Mouse (Mus musculus): ENCODE results near the gene Hoxa10. TPM values are rescaled to one million over a fixed set of nuclear protein-coding genes. Genes with fewer than 3 reads are reported as not detected.

Gene Hoxa10
- polyA plus RNA-seq, 1 experiment = 34.0 TPM

GRCm38 (mm10) chr6:52233546-52234427, 6.9 kb downstream of the Hoxa10 start:
- TF ChIP-seq POLR2A (IDR thresholded peaks at IDR 0.05; ENCODE audit: low read depth, low read length) = peak; percentile 49
- no peak for TF ChIP-seq CTCF (conservative IDR thresholded peaks at IDR 0.05; ENCODE audit: insufficient read depth, insufficient read length, low read depth, low read length)
- H3K4me1 ChIP-seq (ENCODE audit: control insufficient read depth, insufficient read depth, low read length) = peaks cover 23% of the 10 kb centered on the region
- WGBS = 2% methylated on average over 70 of the region's 70 CpGs
- H3K27me3 ChIP-seq (replicated peaks; ENCODE audit: control insufficient read depth, insufficient read depth, low read length) = no peaks in the 10 kb centered on the region
- peak; percentile 94 for DNase-seq
- H3K27ac ChIP-seq (ENCODE audit: insufficient read depth, low read depth, low read length) = peak overlapping the region; percentile 90
- no peaks in the 10 kb centered on the region for H3K36me3 ChIP-seq (ENCODE audit: control insufficient read depth, insufficient read depth, low read length)
- peak overlapping the region; percentile 71 for H3K4me3 ChIP-seq (ENCODE audit: insufficient read depth, low read depth, low read length)

DNA sequence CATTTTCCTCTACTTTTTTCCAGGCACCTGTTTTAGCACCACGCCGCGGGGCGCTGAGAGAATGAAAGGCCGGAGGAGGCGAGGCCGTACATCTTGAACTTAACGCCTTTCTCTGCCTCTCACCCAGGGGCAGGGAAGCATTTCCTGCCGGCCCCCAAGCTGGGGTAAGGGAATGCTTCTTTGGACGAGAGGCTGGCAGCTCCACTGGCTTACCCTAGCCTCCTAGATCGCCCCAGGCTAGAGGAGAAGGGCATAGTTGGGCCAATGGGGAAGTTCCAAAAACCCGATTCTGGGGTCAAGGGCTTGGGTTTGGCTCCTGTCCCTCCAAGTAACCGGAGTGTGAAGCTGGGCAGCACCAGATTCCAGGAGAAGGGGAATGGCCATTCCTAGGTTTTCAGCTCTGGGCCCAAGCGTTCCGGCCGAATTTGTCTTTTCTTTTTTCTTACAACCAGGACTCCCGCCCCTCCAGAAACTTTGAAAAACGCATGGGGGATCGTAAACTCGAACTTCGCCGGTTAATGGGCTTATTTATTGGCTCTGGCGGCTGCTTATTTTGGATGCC, 7.6 kb downstream of the Hoxa10 start:
- H3K4me1 ChIP-seq (ENCODE audit: control insufficient read depth, insufficient read depth, low read length) = peaks cover 23% of the 10 kb centered on the region
- no peaks in the 10 kb centered on the region for H3K27me3 ChIP-seq (replicated peaks; ENCODE audit: control insufficient read depth, insufficient read depth, low read length)
- WGBS = 4% methylated on average over 23 of the region's 23 CpGs
- peak overlapping the region; percentile 71 for H3K4me3 ChIP-seq (ENCODE audit: insufficient read depth, low read depth, low read length)
- H3K36me3 ChIP-seq (ENCODE audit: control insufficient read depth, insufficient read depth, low read length) = no peaks in the 10 kb centered on the region
- DNase-seq = no peak
- TF ChIP-seq CTCF (conservative IDR thresholded peaks at IDR 0.05; ENCODE audit: insufficient read depth, insufficient read length, low read depth, low read length) = no peak
- TF ChIP-seq POLR2A (IDR thresholded peaks at IDR 0.05; ENCODE audit: low read depth, low read length) = no peak
- H3K27ac ChIP-seq (ENCODE audit: insufficient read depth, low read depth, low read length) = peak overlapping the region; percentile 90

DNA sequence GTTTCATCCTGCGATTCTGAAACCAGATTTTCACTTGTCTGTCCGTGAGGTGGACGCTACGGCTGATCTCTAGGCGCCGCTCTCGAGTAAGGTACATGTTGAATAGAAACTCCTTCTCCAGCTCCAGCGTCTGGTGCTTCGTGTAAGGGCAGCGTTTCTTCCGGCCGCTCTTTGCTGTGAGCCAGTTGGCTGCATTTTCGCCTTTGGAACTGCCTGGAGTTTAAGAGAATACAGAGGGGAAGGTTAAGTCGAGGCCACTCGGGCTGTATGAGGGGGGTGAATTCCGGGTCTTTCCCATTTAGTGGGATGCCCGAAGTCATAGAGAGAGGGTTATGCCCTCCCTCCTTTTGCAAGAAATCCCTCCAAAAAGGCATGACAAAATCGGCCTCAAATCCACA, 8.1 kb downstream of the Hoxa10 start:
- Histone ChIP-seq H3K27ac (ENCODE audit: insufficient read depth, low read depth, low read length) (peak overlapping the region; percentile 90), H3K36me3 (ENCODE audit: control insufficient read depth, insufficient read depth, low read length) (no peaks in the 10 kb centered on the region), H3K27me3 (replicated peaks; ENCODE audit: control insufficient read depth, insufficient read depth, low read length) (no peaks in the 10 kb centered on the region), H3K4me1 (ENCODE audit: control insufficient read depth, insufficient read depth, low read length) (peaks cover 20% of the 10 kb centered on the region), H3K4me3 (ENCODE audit: insufficient read depth, low read depth, low read length) (peak overlapping the region; percentile 71)
- no peak for TF ChIP-seq CTCF (conservative IDR thresholded peaks at IDR 0.05; ENCODE audit: insufficient read depth, insufficient read length, low read depth, low read length)
- no peak for TF ChIP-seq POLR2A (IDR thresholded peaks at IDR 0.05; ENCODE audit: low read depth, low read length)
- under 1% methylated on average over 18 of the region's 18 CpGs for WGBS
- DNase-seq = peak; percentile 89

GRCm38 (mm10) chr6:52231885-52232567, 8.6 kb downstream of the Hoxa10 start:
- Histone ChIP-seq H3K27me3 (replicated peaks; ENCODE audit: control insufficient read depth, insufficient read depth, low read length) (no peaks in the 10 kb centered on the region), H3K4me1 (ENCODE audit: control insufficient read depth, insufficient read depth, low read length) (peaks cover 20% of the 10 kb centered on the region), H3K27ac (ENCODE audit: insufficient read depth, low read depth, low read length) (peak overlapping the region; percentile 90), H3K4me3 (ENCODE audit: insufficient read depth, low read depth, low read length) (peak overlapping the region; percentile 71), H3K36me3 (ENCODE audit: control insufficient read depth, insufficient read depth, low read length) (no peaks in the 10 kb centered on the region)
- 2% methylated on average over 18 of the region's 18 CpGs for WGBS
- TF ChIP-seq CTCF (conservative IDR thresholded peaks at IDR 0.05; ENCODE audit: insufficient read depth, insufficient read length, low read depth, low read length) (no peak), POLR2A (IDR thresholded peaks at IDR 0.05; ENCODE audit: low read depth, low read length) (no peak)
- peak; percentile 85 for DNase-seq

DNA sequence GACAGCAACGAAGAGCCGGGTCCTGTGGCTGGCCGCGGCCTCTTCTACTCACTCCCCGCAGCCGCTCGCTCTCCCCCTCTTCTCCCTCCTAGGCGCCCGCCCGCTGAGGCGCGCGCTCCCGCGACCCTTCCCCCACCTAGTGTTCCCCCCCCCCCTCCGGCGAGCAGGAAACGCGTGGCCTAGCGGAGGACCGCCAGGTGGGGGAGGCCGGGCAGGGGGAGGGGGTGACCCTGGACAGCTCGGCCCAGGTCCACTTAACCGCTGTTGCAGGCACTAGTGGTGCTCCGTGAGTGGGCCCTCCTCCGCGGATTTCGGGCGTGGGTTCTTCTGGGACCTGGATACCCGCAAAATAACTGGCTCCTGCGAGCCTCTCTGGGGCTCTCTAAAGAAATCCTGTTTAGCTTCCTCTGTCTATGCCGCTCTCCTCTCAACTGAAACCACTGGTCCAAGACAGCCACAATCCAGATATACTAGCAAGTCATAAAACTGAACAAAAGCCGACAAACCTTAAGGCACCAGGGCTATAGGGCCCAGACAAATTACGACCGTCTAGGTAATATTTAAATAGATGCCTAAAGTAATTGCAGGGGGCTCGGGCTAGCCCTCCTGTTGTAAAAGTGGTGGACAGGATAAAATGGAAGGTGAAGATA, 10.0 kb downstream of the Hoxa10 start, which contains the start of gene Hoxa9:
Hoxa9 (minus strand) TSS at position 574 of the 650 bp plus-strand sequence.
- no peaks in the 10 kb centered on the region for H3K27me3 ChIP-seq (replicated peaks; ENCODE audit: control insufficient read depth, insufficient read depth, low read length)
- DNase-seq = peak; percentile 79
- no peak for TF ChIP-seq POLR2A (IDR thresholded peaks at IDR 0.05; ENCODE audit: low read depth, low read length)
- TF ChIP-seq CTCF (conservative IDR thresholded peaks at IDR 0.05; ENCODE audit: insufficient read depth, insufficient read length, low read depth, low read length) = no peak
- no peaks in the 10 kb centered on the region for H3K36me3 ChIP-seq (ENCODE audit: control insufficient read depth, insufficient read depth, low read length)
- WGBS = 8% methylated on average over 20 of the region's 36 CpGs
- peaks cover 6% of the 10 kb centered on the region for H3K4me1 ChIP-seq (ENCODE audit: control insufficient read depth, insufficient read depth, low read length)
- H3K27ac ChIP-seq (ENCODE audit: insufficient read depth, low read depth, low read length) = peak within 1 kb of the TSS; percentile 98
- H3K4me3 ChIP-seq (ENCODE audit: insufficient read depth, low read depth, low read length) = peak within 1 kb of the TSS; percentile 84

DNA sequence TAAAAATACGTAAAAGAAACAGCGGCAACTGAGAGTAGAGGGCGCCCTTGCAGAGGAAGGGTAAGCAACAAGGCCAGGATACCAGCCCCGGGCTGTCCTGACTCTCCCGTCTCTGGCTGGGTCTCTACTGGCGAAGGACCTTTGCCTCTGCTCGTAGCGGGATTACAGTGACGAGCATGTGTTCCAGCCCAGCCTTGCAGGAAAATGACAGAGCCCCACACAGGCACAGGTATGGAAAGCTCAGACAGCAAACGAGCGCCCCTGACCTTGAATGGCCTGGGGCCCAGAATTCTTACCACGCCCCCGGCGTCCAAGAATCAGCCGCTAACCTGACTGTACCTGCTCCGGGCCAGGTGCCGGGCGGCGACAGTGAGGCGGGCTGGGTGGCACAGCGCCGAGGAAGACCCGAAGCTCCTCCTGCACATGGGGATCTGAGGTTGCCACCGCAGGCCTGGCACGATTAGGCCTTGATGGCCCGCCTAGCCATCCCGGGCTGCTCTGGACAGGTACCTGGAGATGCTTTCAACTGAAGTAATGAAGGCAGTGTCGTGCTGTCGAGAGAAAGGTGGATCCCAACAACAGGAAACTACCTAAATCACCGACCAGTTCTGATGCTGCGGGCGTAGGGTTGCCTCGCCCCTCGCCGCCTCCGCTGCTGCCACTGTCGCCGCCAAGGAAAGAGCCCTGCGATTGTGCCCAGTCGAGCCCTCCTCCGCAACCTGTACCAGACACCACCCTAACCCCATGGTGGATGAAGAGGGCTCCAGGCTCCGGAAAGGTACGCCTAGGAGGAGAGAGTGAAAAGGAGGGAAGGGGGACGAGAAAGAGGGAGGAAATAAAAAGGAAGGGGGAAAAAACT, 10.9 kb downstream of the Hoxa10 start:
- DNase-seq = peak; percentile 93
- no peaks in the 10 kb centered on the region for H3K27me3 ChIP-seq (replicated peaks; ENCODE audit: control insufficient read depth, insufficient read depth, low read length)
- WGBS = 2% methylated on average over 43 of the region's 44 CpGs
- H3K27ac ChIP-seq (ENCODE audit: insufficient read depth, low read depth, low read length) = peak overlapping the region; percentile 98
- no peaks in the 10 kb centered on the region for H3K36me3 ChIP-seq (ENCODE audit: control insufficient read depth, insufficient read depth, low read length)
- TF ChIP-seq CTCF (conservative IDR thresholded peaks at IDR 0.05; ENCODE audit: insufficient read depth, insufficient read length, low read depth, low read length) (no peak), POLR2A (IDR thresholded peaks at IDR 0.05; ENCODE audit: low read depth, low read length) (peak; percentile 49)
- H3K4me1 ChIP-seq (ENCODE audit: control insufficient read depth, insufficient read depth, low read length) = no peaks in the 10 kb centered on the region
- peak overlapping the region; percentile 84 for H3K4me3 ChIP-seq (ENCODE audit: insufficient read depth, low read depth, low read length)
